Mouse (Mus musculus): ENCODE measurements around the gene Pnlip. TPM values are rescaled to one million over a fixed set of nuclear protein-coding genes. Genes with fewer than 3 reads are reported as not detected.

Pnlip gene
- polyA plus RNA-seq, 1 experiment from 2014 or later = not detected

GRCm38 (mm10) chr19:58720439-58720838 is 68.1 kb downstream of the Pnlip start:
- no peak overlapping the region for H3K4me2 ChIP-seq
- no peaks in the 10 kb centered on the region for H3K4me1 ChIP-seq (ENCODE audit: insufficient read depth)
- no peak overlapping the region for H3K27ac ChIP-seq (ENCODE audit: low read depth)
- TF ChIP-seq CTCF (IDR thresholded peaks at IDR 0.05; ENCODE audit: low read depth) = no peak
- no peak overlapping the region for H3K9ac ChIP-seq
- H3K27me3 ChIP-seq (ENCODE audit: insufficient read depth, low read length) = no peaks in the 10 kb centered on the region
- no peaks in the 10 kb centered on the region for H3K36me3 ChIP-seq (ENCODE audit: insufficient read depth)
- no peaks in the 10 kb centered on the region for H3K9me3 ChIP-seq (ENCODE audit: low read depth, low read length)
- DNase-seq = no peak
- no peak overlapping the region for H3K4me3 ChIP-seq (ENCODE audit: low read depth, low read length)
- no peak for ATAC-seq (ENCODE audit: insufficient read depth)

GRCm38 (mm10) chr19:58726551-58726950 is 74.3 kb downstream of the Pnlip start:
- Histone ChIP-seq H3K9ac (no peak overlapping the region), H3K27me3 (ENCODE audit: insufficient read depth, low read length) (no peaks in the 10 kb centered on the region), H3K9me3 (ENCODE audit: low read depth, low read length) (no peaks in the 10 kb centered on the region), H3K36me3 (ENCODE audit: insufficient read depth) (no peaks in the 10 kb centered on the region), H3K4me3 (ENCODE audit: low read depth, low read length) (no peak overlapping the region), H3K4me1 (ENCODE audit: insufficient read depth) (peaks cover 5% of the 10 kb centered on the region; the same call in 1 of the 2 replicates), H3K4me2 (no peak overlapping the region), H3K27ac (ENCODE audit: low read depth) (no peak overlapping the region)
- TF ChIP-seq CTCF (IDR thresholded peaks at IDR 0.05; ENCODE audit: low read depth) = no peak
- DNase-seq (no peak), ATAC-seq (ENCODE audit: insufficient read depth) (no peak)
- WGBS = 62% methylated on average over 5 of the region's 5 CpGs

DNA sequence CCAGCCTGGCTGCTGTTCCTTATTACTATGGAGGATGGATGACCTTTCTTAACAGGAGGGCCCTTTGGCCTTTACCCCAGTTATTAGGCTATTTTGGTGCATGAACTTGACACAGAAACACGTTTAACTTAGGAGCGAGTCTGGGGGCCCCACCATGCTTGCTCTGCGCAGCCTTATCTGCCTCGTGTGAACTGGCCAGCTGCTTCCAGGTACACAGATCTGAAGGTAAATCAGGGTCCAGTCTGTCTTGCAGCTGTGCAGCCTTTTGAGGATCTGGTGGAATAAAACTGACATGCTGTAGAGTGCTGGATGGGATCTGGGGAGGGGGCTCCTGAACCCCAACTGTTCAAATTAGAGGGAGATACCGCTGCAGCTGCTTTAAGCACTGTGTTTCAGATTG is 75.5 kb downstream of the Pnlip start:
- H3K27ac ChIP-seq (ENCODE audit: low read depth) = no peak overlapping the region
- WGBS = 48% methylated on average over 5 of the region's 5 CpGs
- no peak for TF ChIP-seq CTCF (IDR thresholded peaks at IDR 0.05; ENCODE audit: low read depth)
- H3K9ac ChIP-seq = no peak overlapping the region
- no peaks in the 10 kb centered on the region for H3K27me3 ChIP-seq (ENCODE audit: insufficient read depth, low read length)
- H3K36me3 ChIP-seq (ENCODE audit: insufficient read depth) = no peaks in the 10 kb centered on the region
- no peaks in the 10 kb centered on the region for H3K9me3 ChIP-seq (ENCODE audit: low read depth, low read length)
- H3K4me2 ChIP-seq = no peak overlapping the region
- ATAC-seq (ENCODE audit: insufficient read depth) = no peak
- H3K4me3 ChIP-seq (ENCODE audit: low read depth, low read length) = no peak overlapping the region
- peaks cover 5% of the 10 kb centered on the region; the same call in 1 of the 2 replicates for H3K4me1 ChIP-seq (ENCODE audit: insufficient read depth)
- no peak for DNase-seq

GRCm38 (mm10) chr19:58728445-58729031 is 76.2 kb downstream of the Pnlip start, which contains the start of gene Pnliprp1:
TSS of gene Pnliprp1 (plus strand) at chr19:58728887.
- H3K9me3 ChIP-seq (ENCODE audit: low read depth, low read length) = no peaks in the 10 kb centered on the region
- peak; percentile 15 for DNase-seq
- no peak within 1 kb of the TSS for H3K27ac ChIP-seq (ENCODE audit: low read depth)
- TF ChIP-seq CTCF (IDR thresholded peaks at IDR 0.05; ENCODE audit: low read depth) = no peak
- no peak within 1 kb of the TSS for H3K4me3 ChIP-seq (ENCODE audit: low read depth, low read length)
- H3K4me2 ChIP-seq = no peak within 1 kb of the TSS
- H3K9ac ChIP-seq = no peak within 1 kb of the TSS
- H3K27me3 ChIP-seq (ENCODE audit: insufficient read depth, low read length) = no peaks in the 10 kb centered on the region
- no peaks in the 10 kb centered on the region for H3K36me3 ChIP-seq (ENCODE audit: insufficient read depth)
- peaks cover 5% of the 10 kb centered on the region; the same call in 1 of the 2 replicates for H3K4me1 ChIP-seq (ENCODE audit: insufficient read depth)
- peak; percentile 21; the same call in 1 of the 2 replicates for ATAC-seq (ENCODE audit: insufficient read depth)
- WGBS = 22% methylated on average over 5 of the region's 5 CpGs

Other genes starting within 250 kb of the Pnlip start
- gene Gfra1, start 196.6 kb upstream of the Pnlip start, polyA plus RNA-seq (2014; fragmentation: Nextera tagmentation; extraction: Ambion mirVana) = 6.7 and 7.7 TPM in 2 replicates
- gene Ccdc172, start 140.5 kb upstream of the Pnlip start, polyA plus RNA-seq (2014; fragmentation: Nextera tagmentation; extraction: Ambion mirVana) = not detected in 2 replicates
- 0.69 and 1.0 TPM in 2 replicates for gene Pnliprp1, start 76.4 kb downstream of the Pnlip start, polyA plus RNA-seq (2014; fragmentation: Nextera tagmentation; extraction: Ambion mirVana)
- gene Pnliprp2, start 107.2 kb downstream of the Pnlip start, polyA plus RNA-seq (2014; fragmentation: Nextera tagmentation; extraction: Ambion mirVana) = 0.35 and 0.38 TPM in 2 replicates
- gene 1700019N19Rik, start 142.0 kb downstream of the Pnlip start, polyA plus RNA-seq (2014; fragmentation: Nextera tagmentation; extraction: Ambion mirVana) = not detected in 2 replicates